Comparison of ENCODE assay signal across 21 mouse cellular contexts in genomic region chr6:82428890-82429289, GRCm38 (mm10). TPM values are rescaled to one million over a fixed set of nuclear protein-coding genes. Genes with fewer than 3 reads are reported as not detected.
DNase-seq lines count a peak whose midpoint lies in the region; TF ChIP-seq lines count a peak whose summit lies in the region.
"Had no signal": no experiment of that assay in that cellular context is flagged by ENCODE, and none has a peak within 500 bp of the region (broad histone marks: within the 10 kb centered on the region; RNA-seq: fewer than 3 reads in every experiment).

No protein-coding gene starts in this region.

- no peaks in the 10 kb centered on the region for H3K27me3 ChIP-seq in heart, adult 2 months (ENCODE audit: control insufficient read depth, insufficient read depth, low read length)
- H3K27me3 ChIP-seq in testis, adult 2 months (ENCODE audit: control insufficient read depth, insufficient read depth, low read length), result no peaks in the 10 kb centered on the region
- H3K27me3 ChIP-seq: embryonic facial prominence, embryonic 13.5 days; heart, embryonic 15.5 days; midbrain, embryonic 12.5 days had no signal

- intact Hi-C loops in heart, adult 2 months (cut with DNase I), result no loop called here
- intact Hi-C loops in heart, postnatal 10 days (cut with DNase I), result no loop called here

- H3K4me1 ChIP-seq in heart, adult 2 months (ENCODE audit: control insufficient read depth, insufficient read depth, low read length), result no peaks in the 10 kb centered on the region
- no peaks in the 10 kb centered on the region for H3K4me1 ChIP-seq in testis, adult 2 months (ENCODE audit: control insufficient read depth, insufficient read depth, low read length)
- H3K4me1 ChIP-seq: embryonic facial prominence, embryonic 13.5 days; forebrain, embryonic 10.5 days; heart, embryonic 15.5 days had no signal

- TF ChIP-seq EP300 in heart, adult 2 months (IDR thresholded peaks at IDR 0.05; ENCODE audit: insufficient read depth, low read depth, low read length), result no peak

- peak; percentile 10; the same call in 1 of the 2 replicates for TF ChIP-seq CTCF in heart, adult 2 months (IDR thresholded peaks at IDR 0.05)
- TF ChIP-seq CTCF in testis, adult 2 months (IDR thresholded peaks at IDR 0.05; ENCODE audit: control insufficient read depth, insufficient read depth, insufficient replicate concordance, low read depth, low read length), result peak; percentile 74; the same call in 1 of the 2 replicates

- H3K27ac ChIP-seq in heart, adult 2 months, result no peak overlapping the region
- H3K27ac ChIP-seq in testis, adult 2 months (ENCODE audit: control insufficient read depth, insufficient read depth, low read depth, low read length), result no peak overlapping the region
- H3K27ac ChIP-seq: embryonic facial prominence, embryonic 13.5 days; forebrain, embryonic 10.5 days; heart, embryonic 15.5 days; midbrain, embryonic 12.5 days had no signal

- no peak for TF ChIP-seq POLR2A in heart, adult 2 months (IDR thresholded peaks at IDR 0.05; ENCODE audit: insufficient read depth, low read depth, low read length)
- no peak for TF ChIP-seq POLR2A in testis, adult 2 months (IDR thresholded peaks at IDR 0.05; ENCODE audit: control insufficient read depth, low read depth, low read length)

- H3K36me3 ChIP-seq in heart, adult 2 months (ENCODE audit: control insufficient read depth, insufficient read depth, low read length), result no peaks in the 10 kb centered on the region
- no peaks in the 10 kb centered on the region for H3K36me3 ChIP-seq in testis, adult 2 months (ENCODE audit: control insufficient read depth, insufficient read depth, low read length)
- H3K36me3 ChIP-seq: embryonic facial prominence, embryonic 13.5 days; forebrain, embryonic 10.5 days; heart, embryonic 15.5 days; midbrain, embryonic 12.5 days had no signal

- 57% methylated on average over 6 of the region's 6 CpGs for WGBS in heart, adult 2 months

- H3K9ac ChIP-seq in heart, adult 2 months (ENCODE audit: low read depth, low read length), result no peak overlapping the region
- H3K9ac ChIP-seq: embryonic facial prominence, embryonic 13.5 days; heart, embryonic 15.5 days; midbrain, embryonic 12.5 days had no signal

- H3K4me3 ChIP-seq in heart, adult 2 months, result no peak overlapping the region
- H3K4me3 ChIP-seq in testis, adult 2 months (ENCODE audit: control insufficient read depth, low read depth, low read length), result no peak overlapping the region
- H3K4me3 ChIP-seq: embryonic facial prominence, embryonic 13.5 days; forebrain, embryonic 10.5 days; heart, embryonic 15.5 days; midbrain, embryonic 12.5 days; myocyte had no signal

- no peaks in the 10 kb centered on the region for H3K79me2 ChIP-seq in heart, adult 2 months (replicated peaks; ENCODE audit: control insufficient read depth, insufficient read depth, low read length)

- no peak for DNase-seq in heart, adult 2 months
- no peak for DNase-seq in heart, postnatal 10 days
- DNase-seq in testis, postnatal 14 days (ENCODE audit: low spot score), result no peak
- DNase-seq in R1 (ENCODE audit: low read depth, low spot score), result peak; percentile 75
- DNase-seq in cerebellum, adult 9-10 months, result no peak
- DNase-seq in kidney, adult 8-10 months, result no peak
- DNase-seq: adrenal gland, postnatal 14 days; cerebellum, postnatal 14 days; kidney, adult 11 months; kidney, postnatal 25 days; layer of hippocampus, postnatal 36 days; left cerebral cortex, postnatal 4 days; lung, postnatal 4 days had no signal

RNA-seq across cellular contexts. Expression of gene Tacr1, which starts 26.8 kb away (rescaled TPM):
- total RNA-seq in heart, adult 2 months (2021), result not detected
- polyA plus RNA-seq in heart, adult 2 months (2012; rRNA removed), result 0.14 TPM in 1 of 2 replicates, not detected in the other
- not detected for total RNA-seq in heart, postnatal 10 days (2021)
- polyA plus RNA-seq in testis, adult 2 months (2012; rRNA removed), result 0.06 TPM in 1 of 2 replicates, not detected in the other
- total RNA-seq: adrenal gland, postnatal 14 days; granulocyte monocyte progenitor cell, adult 5-6 weeks had no signal
- polyA plus RNA-seq: liver, embryonic 16.5 days; myocyte had no signal
